Mouse (Mus musculus): ENCODE data around the gene Eif4enif1. TPM values are rescaled to one million over a fixed set of nuclear protein-coding genes. Genes with fewer than 3 reads are reported as not detected.

The Eif4enif1 gene
- polyA plus RNA-seq, 1 experiment, result not detected

GRCm38 (mm10) chr11:3233704-3234103 is 31.5 kb downstream of the Eif4enif1 start:
- Histone ChIP-seq H3K4me1 (ENCODE audit: control insufficient read depth, insufficient read depth, low read length) (no peaks in the 10 kb centered on the region), H3K4me3 (ENCODE audit: insufficient read depth, low read depth, low read length) (no peak overlapping the region), H3K27ac (ENCODE audit: insufficient read depth, low read depth, low read length) (no peak overlapping the region)
- 92% methylated on average over 4 of the region's 4 CpGs for WGBS
- no peak for TF ChIP-seq POLR2A (IDR thresholded peaks at IDR 0.05; ENCODE audit: insufficient read depth, low read depth, low read length)
- TF ChIP-seq CTCF (IDR thresholded peaks at IDR 0.05; ENCODE audit: insufficient read depth, low read depth, low read length), result no peak

- Histone ChIP-seq H3K4me1 (ENCODE audit: control insufficient read depth, insufficient read depth, low read length) (no peaks in the 10 kb centered on the region), H3K27ac (ENCODE audit: insufficient read depth, low read depth, low read length) (no peak overlapping the region), H3K4me3 (ENCODE audit: insufficient read depth, low read depth, low read length) (no peak overlapping the region)
- 46% methylated on average over 5 of the region's 5 CpGs for WGBS
- TF ChIP-seq POLR2A (IDR thresholded peaks at IDR 0.05; ENCODE audit: insufficient read depth, low read depth, low read length) (no peak), CTCF (IDR thresholded peaks at IDR 0.05; ENCODE audit: insufficient read depth, low read depth, low read length) (no peak)
Measured at GRCm38 (mm10) chr11:3235277-3235676, 33.1 kb downstream of the Eif4enif1 start.

DNA sequence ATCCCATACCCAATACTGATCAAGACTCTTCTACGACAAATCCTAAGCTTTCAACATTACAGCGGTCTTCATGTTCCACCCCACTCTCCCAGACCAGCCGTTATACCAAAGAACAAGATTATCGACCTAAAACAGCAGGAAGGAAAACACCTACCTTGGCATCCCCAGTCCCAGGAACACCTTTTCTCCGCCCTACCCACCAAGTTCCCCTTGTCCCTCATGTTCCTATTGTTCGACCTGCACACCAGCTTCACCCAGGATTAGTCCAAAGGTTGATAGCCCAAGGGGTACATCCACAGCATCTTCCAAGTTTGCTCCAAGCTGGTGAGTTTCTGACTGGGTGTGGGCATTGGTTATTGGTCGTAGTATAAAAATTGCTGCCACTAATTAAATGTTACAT is 40.2 kb downstream of the Eif4enif1 start:
- H3K4me3 ChIP-seq (ENCODE audit: insufficient read depth, low read depth, low read length), result no peak overlapping the region
- TF ChIP-seq CTCF (IDR thresholded peaks at IDR 0.05; ENCODE audit: insufficient read depth, low read depth, low read length), result no peak
- no peak for TF ChIP-seq POLR2A (IDR thresholded peaks at IDR 0.05; ENCODE audit: insufficient read depth, low read depth, low read length)
- H3K27ac ChIP-seq (ENCODE audit: insufficient read depth, low read depth, low read length), result no peak overlapping the region
- 95% methylated on average over 7 of the region's 7 CpGs for WGBS
- H3K4me1 ChIP-seq (ENCODE audit: control insufficient read depth, insufficient read depth, low read length), result 0 out of 2 replicates have a peak, but pooled peaks cover 2% of the 10 kb centered on the region

DNA sequence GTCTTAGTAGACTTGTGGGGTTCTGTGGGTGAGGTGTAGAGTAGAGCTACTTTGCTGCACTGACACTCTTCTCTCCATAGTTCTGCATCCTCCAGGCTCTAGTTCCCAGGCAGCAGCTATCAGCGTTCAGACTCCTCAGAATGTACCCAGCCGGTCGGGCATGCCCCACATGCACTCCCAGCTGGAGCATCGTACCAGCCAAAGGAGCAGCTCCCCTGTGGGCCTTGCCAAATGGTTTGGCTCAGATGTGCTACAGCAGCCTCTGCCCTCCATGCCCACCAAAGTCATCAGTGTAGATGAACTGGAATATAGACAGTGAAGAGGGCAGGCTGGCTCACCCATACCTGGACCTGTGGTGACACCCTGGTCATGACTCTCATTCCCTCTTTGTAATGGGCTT is 41.6 kb downstream of the Eif4enif1 start:
- Histone ChIP-seq H3K4me1 (ENCODE audit: control insufficient read depth, insufficient read depth, low read length) (0 out of 2 replicates have a peak, but pooled peaks cover 2% of the 10 kb centered on the region), H3K27ac (ENCODE audit: insufficient read depth, low read depth, low read length) (no peak overlapping the region), H3K4me3 (ENCODE audit: insufficient read depth, low read depth, low read length) (no peak overlapping the region)
- no peak for TF ChIP-seq POLR2A (IDR thresholded peaks at IDR 0.05; ENCODE audit: insufficient read depth, low read depth, low read length)
- no peak for TF ChIP-seq CTCF (IDR thresholded peaks at IDR 0.05; ENCODE audit: insufficient read depth, low read depth, low read length)
- WGBS, result 33% methylated on average over 4 of the region's 4 CpGs

DNA sequence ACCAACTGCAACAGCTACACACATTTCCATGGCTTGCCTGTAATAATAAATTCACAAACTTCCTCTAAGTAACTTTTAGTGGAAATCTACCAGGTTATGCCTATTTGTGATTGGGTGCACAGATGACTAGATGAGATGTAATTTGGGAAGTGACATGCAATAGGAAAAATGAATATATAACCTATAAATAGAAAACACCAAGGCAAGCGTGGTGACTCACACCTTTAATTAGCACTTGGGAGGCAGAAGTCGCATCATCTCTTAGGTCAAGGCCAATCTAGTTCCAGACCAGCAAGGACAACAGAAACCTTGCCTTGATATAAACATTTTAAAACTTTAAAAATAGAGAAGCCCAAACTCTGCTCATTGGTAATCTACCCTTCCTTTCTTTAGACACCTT is 45.2 kb downstream of the Eif4enif1 start:
- WGBS, result 22% methylated on average over 2 of the region's 2 CpGs
- Histone ChIP-seq H3K4me1 (ENCODE audit: control insufficient read depth, insufficient read depth, low read length) (0 out of 2 replicates have a peak, but pooled peaks cover 2% of the 10 kb centered on the region), H3K27ac (ENCODE audit: insufficient read depth, low read depth, low read length) (no peak overlapping the region), H3K4me3 (ENCODE audit: insufficient read depth, low read depth, low read length) (no peak overlapping the region)
- TF ChIP-seq CTCF (IDR thresholded peaks at IDR 0.05; ENCODE audit: insufficient read depth, low read depth, low read length) (no peak), POLR2A (IDR thresholded peaks at IDR 0.05; ENCODE audit: insufficient read depth, low read depth, low read length) (no peak)

DNA sequence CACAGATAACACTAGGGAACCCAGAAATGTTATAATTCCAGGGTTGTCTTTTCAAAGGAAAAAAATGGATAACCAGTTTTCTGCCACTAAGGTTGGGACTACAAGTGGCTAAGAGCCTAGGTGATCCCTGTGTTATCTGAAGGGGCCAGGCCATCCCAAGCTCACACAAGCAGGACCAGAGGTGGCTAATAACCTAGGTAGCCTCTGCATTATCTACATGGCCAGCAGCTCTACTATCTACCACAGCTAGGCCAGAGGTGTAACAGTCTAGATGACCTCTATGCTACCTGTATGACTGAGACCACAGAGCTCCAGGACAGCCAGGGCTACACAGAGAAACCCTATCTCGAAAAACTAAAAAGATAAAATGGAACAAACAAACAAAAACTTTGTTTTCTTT is 57.3 kb downstream of the Eif4enif1 start:
- H3K4me1 ChIP-seq (ENCODE audit: control insufficient read depth, insufficient read depth, low read length), result peaks cover under 1% of the 10 kb centered on the region; the same call in 1 of the 2 replicates
- TF ChIP-seq CTCF (IDR thresholded peaks at IDR 0.05; ENCODE audit: insufficient read depth, low read depth, low read length) (no peak), POLR2A (IDR thresholded peaks at IDR 0.05; ENCODE audit: insufficient read depth, low read depth, low read length) (no peak)
- no peak overlapping the region for H3K4me3 ChIP-seq (ENCODE audit: insufficient read depth, low read depth, low read length)
- no peak overlapping the region for H3K27ac ChIP-seq (ENCODE audit: insufficient read depth, low read depth, low read length)
- WGBS, result 94% methylated on average over 1 of the region's 1 CpGs

DNA sequence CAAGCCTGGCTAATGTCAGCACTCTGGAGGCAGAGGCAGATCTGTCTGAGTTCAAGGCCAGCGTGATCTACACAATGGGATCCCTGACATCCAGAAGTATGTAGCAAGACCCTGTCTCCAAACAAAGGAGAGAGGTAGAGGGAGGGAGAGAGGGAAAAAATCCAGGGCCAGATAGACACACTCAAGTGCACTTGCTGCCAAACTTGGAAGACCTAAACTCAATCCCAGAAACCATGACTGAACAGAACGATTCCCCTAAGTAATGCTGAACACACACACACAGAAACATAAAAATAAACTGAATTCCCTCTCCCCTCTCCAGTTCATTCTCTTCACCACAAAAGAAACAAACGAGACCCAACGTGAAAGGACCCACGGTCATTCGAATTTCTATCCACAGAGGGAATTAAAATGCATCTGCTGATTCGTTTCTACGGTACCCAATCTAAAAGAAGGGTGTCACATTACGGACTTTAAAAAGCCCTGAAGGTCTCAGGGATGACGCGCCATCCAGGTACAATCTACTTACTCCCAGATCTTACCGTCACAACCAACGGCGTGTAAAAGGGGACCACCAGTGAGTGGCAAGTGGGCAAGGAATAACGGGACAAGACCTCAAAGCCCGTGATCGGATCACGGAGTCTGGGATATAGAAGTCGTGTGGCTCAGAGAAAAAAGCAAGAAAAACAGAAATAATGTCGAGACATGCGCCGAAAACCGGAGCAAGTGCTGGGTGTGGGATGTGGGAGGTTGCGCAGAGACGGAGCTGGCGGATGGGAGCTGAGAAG is 63.3 kb downstream of the Eif4enif1 start:
- H3K4me3 ChIP-seq (ENCODE audit: insufficient read depth, low read depth, low read length), result peak overlapping the region; percentile 79
- TF ChIP-seq CTCF (IDR thresholded peaks at IDR 0.05; ENCODE audit: insufficient read depth, low read depth, low read length) (no peak), POLR2A (IDR thresholded peaks at IDR 0.05; ENCODE audit: insufficient read depth, low read depth, low read length) (no peak)
- peak overlapping the region; percentile 63 for H3K27ac ChIP-seq (ENCODE audit: insufficient read depth, low read depth, low read length)
- WGBS, result under 1% methylated on average over 26 of the region's 26 CpGs
- H3K4me1 ChIP-seq (ENCODE audit: control insufficient read depth, insufficient read depth, low read length), result peaks cover 2% of the 10 kb centered on the region; the same call in 1 of the 2 replicates

DNA sequence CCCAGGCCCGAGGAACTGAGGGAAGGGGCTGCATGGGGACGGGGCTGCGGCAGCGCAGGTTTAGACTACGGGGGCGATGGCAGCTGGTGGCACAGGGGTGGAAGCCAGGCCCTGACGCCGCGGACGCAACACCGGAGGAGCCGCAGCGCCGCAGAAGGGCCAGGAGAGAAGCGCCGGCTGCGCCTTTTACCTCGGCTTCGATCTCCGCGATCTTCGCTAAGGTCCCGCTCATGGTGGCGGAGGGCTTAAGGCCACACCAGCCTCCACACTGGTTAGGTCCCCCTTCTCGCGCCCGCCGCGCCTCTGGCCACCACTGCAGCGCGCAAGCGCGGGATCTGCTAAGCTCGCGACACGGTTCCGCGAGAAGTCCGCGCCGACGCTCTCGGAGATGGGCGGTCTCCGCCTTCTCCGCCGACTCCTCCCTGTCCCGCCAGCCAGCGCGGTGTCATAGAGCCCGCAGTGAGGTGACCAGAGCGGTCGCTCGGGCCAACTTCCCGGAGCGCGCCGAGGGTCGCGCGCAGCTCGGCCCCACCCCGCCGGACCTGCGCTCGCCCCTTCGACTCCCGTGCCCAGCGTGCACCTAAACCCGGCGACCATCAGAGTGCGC is 64.0 kb downstream of the Eif4enif1 start, which contains the start of gene Drg1:
Gene Drg1 (minus strand): TSS at position 337 of the 607 bp plus-strand sequence.
- Histone ChIP-seq H3K4me1 (ENCODE audit: control insufficient read depth, insufficient read depth, low read length) (peaks cover 2% of the 10 kb centered on the region; the same call in 1 of the 2 replicates), H3K4me3 (ENCODE audit: insufficient read depth, low read depth, low read length) (peak within 1 kb of the TSS; percentile 79), H3K27ac (ENCODE audit: insufficient read depth, low read depth, low read length) (peak within 1 kb of the TSS; percentile 65)
- TF ChIP-seq CTCF (IDR thresholded peaks at IDR 0.05; ENCODE audit: insufficient read depth, low read depth, low read length) (no peak), POLR2A (IDR thresholded peaks at IDR 0.05; ENCODE audit: insufficient read depth, low read depth, low read length) (peak; percentile 97)
- under 1% methylated on average over 72 of the region's 72 CpGs for WGBS

- WGBS, result 42% methylated on average over 7 of the region's 7 CpGs
- Histone ChIP-seq H3K4me3 (ENCODE audit: insufficient read depth, low read depth, low read length) (no peak overlapping the region), H3K4me1 (ENCODE audit: control insufficient read depth, insufficient read depth, low read length) (peaks cover 2% of the 10 kb centered on the region; the same call in 1 of the 2 replicates), H3K27ac (ENCODE audit: insufficient read depth, low read depth, low read length) (no peak overlapping the region)
- TF ChIP-seq CTCF (IDR thresholded peaks at IDR 0.05; ENCODE audit: insufficient read depth, low read depth, low read length) (no peak), POLR2A (IDR thresholded peaks at IDR 0.05; ENCODE audit: insufficient read depth, low read depth, low read length) (no peak)
Measured at GRCm38 (mm10) chr11:3267133-3267532, 64.9 kb downstream of the Eif4enif1 start.
